ENCODE assay signal across 16 mouse cellular contexts in the genomic region with DNA sequence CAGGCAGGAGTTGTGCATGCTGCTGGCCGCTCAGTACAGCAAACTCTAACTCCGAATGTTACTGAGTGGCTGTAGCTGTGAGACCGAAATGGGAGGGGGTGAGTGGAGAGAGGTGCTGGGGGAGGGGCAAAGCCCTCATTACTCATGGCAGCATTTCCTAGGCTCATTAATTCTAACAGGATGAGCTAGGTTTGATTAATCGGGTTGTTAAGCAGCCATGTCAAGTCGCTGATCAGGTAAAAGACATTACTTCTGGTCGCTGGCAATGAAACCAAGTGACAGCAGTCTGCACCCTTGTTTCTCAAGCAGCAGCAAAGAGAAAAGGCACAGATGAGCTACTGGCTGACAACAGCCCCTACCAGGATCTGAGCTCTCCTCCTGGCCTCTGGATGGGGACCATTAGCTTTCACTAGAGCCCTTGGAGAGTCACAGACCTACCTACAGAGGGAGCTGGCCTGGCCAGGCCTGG.
DNase-seq lines count a peak whose midpoint lies in the region; ATAC-seq lines count a peak whose summit lies in the region.
"Had no signal": no experiment of that assay in that cellular context is flagged by ENCODE, and none has a peak within 500 bp of the region (broad histone marks: within the 10 kb centered on the region; RNA-seq: fewer than 3 reads in every experiment).

No protein-coding gene starts in this region.

- H3K4me2 ChIP-seq in forebrain, embryonic 11.5 days (ENCODE audit: low read depth, low read length, severe bottlenecking): no peak overlapping the region
- H3K4me2 ChIP-seq in midbrain, embryonic 12.5 days (replicated peaks): no peak overlapping the region
- no peak overlapping the region for H3K4me2 ChIP-seq in hindbrain, embryonic 16.5 days (ENCODE audit: low read length)
- H3K4me2 ChIP-seq: intestine, embryonic 15.5 days; limb, embryonic 12.5 days had no signal

- WGBS in forebrain, embryonic 11.5 days: 41% methylated on average over 6 of the region's 6 CpGs
- 60% methylated on average over 6 of the region's 6 CpGs for WGBS in forebrain, embryonic 10.5 days
- 65% methylated on average over 6 of the region's 6 CpGs for WGBS in midbrain, embryonic 12.5 days
- 70% methylated on average over 6 of the region's 6 CpGs for WGBS in midbrain, embryonic 10.5 days
- 30% methylated on average over 6 of the region's 6 CpGs for WGBS in hindbrain, embryonic 16.5 days

- H3K9me3 ChIP-seq in forebrain, embryonic 11.5 days (ENCODE audit: control insufficient read depth, low read length): no peaks in the 10 kb centered on the region
- no peaks in the 10 kb centered on the region for H3K9me3 ChIP-seq in forebrain, embryonic 10.5 days
- H3K9me3 ChIP-seq in midbrain, embryonic 12.5 days: no peaks in the 10 kb centered on the region
- H3K9me3 ChIP-seq in midbrain, embryonic 10.5 days (replicated peaks): no peaks in the 10 kb centered on the region
- no peaks in the 10 kb centered on the region for H3K9me3 ChIP-seq in hindbrain, embryonic 16.5 days (ENCODE audit: control insufficient read depth, low read length)
- H3K9me3 ChIP-seq: intestine, embryonic 15.5 days; limb, embryonic 12.5 days had no signal

- H3K4me1 ChIP-seq in forebrain, embryonic 11.5 days (replicated peaks; ENCODE audit: control insufficient read depth, insufficient read depth, low read length): no peaks in the 10 kb centered on the region; the same call in 1 of the 2 replicates
- peaks cover 8% of the 10 kb centered on the region for H3K4me1 ChIP-seq in forebrain, embryonic 10.5 days
- H3K4me1 ChIP-seq in midbrain, embryonic 12.5 days: peaks cover 10% of the 10 kb centered on the region
- peaks cover 7% of the 10 kb centered on the region; the same call in 1 of the 2 replicates for H3K4me1 ChIP-seq in midbrain, embryonic 10.5 days
- H3K4me1 ChIP-seq in hindbrain, embryonic 16.5 days (ENCODE audit: control insufficient read depth, insufficient read depth, low read depth, low read length): peaks cover 27% of the 10 kb centered on the region
- H3K4me1 ChIP-seq: intestine, embryonic 15.5 days had no signal

- H3K27ac ChIP-seq in forebrain, embryonic 11.5 days (ENCODE audit: low read depth, low read length): no peak overlapping the region
- H3K27ac ChIP-seq in forebrain, embryonic 10.5 days: no peak overlapping the region
- H3K27ac ChIP-seq in midbrain, embryonic 12.5 days (replicated peaks): no peak overlapping the region
- H3K27ac ChIP-seq in midbrain, embryonic 10.5 days (replicated peaks): no peak overlapping the region
- peak overlapping the region; percentile 51; the same call in 1 of the 2 replicates for H3K27ac ChIP-seq in hindbrain, embryonic 16.5 days (ENCODE audit: low read depth, low read length)
- H3K27ac ChIP-seq: intestine, embryonic 15.5 days; limb, embryonic 12.5 days had no signal

- no peaks in the 10 kb centered on the region for H3K36me3 ChIP-seq in forebrain, embryonic 11.5 days (ENCODE audit: control insufficient read depth, insufficient read depth, low read length)
- H3K36me3 ChIP-seq in forebrain, embryonic 10.5 days (replicated peaks): no peaks in the 10 kb centered on the region
- H3K36me3 ChIP-seq in midbrain, embryonic 12.5 days: no peaks in the 10 kb centered on the region
- H3K36me3 ChIP-seq in midbrain, embryonic 10.5 days: no peaks in the 10 kb centered on the region
- H3K36me3 ChIP-seq in hindbrain, embryonic 16.5 days (ENCODE audit: control insufficient read depth, insufficient read depth, low read length): no peaks in the 10 kb centered on the region
- H3K36me3 ChIP-seq: intestine, embryonic 15.5 days; limb, embryonic 12.5 days had no signal

- H3K9ac ChIP-seq in forebrain, embryonic 11.5 days (ENCODE audit: low read length): no peak overlapping the region
- H3K9ac ChIP-seq in midbrain, embryonic 12.5 days (replicated peaks): no peak overlapping the region
- no peak overlapping the region for H3K9ac ChIP-seq in hindbrain, embryonic 16.5 days (ENCODE audit: low read depth, low read length)
- H3K9ac ChIP-seq: intestine, embryonic 15.5 days; limb, embryonic 12.5 days had no signal

- DNase-seq in forebrain, embryonic 11.5 days (ENCODE audit: low spot score): no peak
- no peak for DNase-seq in forebrain, embryonic 10.5 days (ENCODE audit: extremely low spot score, low spot score)
- DNase-seq in midbrain, embryonic 10.5 days (ENCODE audit: low spot score): no peak
- peak; percentile 43 for DNase-seq in retina, postnatal 7 days (ENCODE audit: low read depth, low spot score)
- no peak for DNase-seq in heart, adult 18-20 months
- DNase-seq in heart, adult 8-10 months (ENCODE audit: low spot score): no peak
- DNase-seq: B cell, adult 2 months; cerebellum, adult 11 months; gastrocnemius, postnatal 14 days; lung, adult 2 months; right cerebral cortex, postnatal 25 days; thymus, adult 2 months had no signal

- no peaks in the 10 kb centered on the region for H3K27me3 ChIP-seq in forebrain, embryonic 11.5 days (ENCODE audit: control insufficient read depth, insufficient read depth, low read length)
- H3K27me3 ChIP-seq in forebrain, embryonic 10.5 days (ENCODE audit: poor library complexity, severe bottlenecking): no peaks in the 10 kb centered on the region
- no peaks in the 10 kb centered on the region for H3K27me3 ChIP-seq in midbrain, embryonic 12.5 days
- no peaks in the 10 kb centered on the region for H3K27me3 ChIP-seq in midbrain, embryonic 10.5 days (ENCODE audit: low read depth, poor library complexity, severe bottlenecking)
- no peaks in the 10 kb centered on the region for H3K27me3 ChIP-seq in hindbrain, embryonic 16.5 days (replicated peaks; ENCODE audit: control insufficient read depth, insufficient read depth, low read length)
- H3K27me3 ChIP-seq: intestine, embryonic 15.5 days had no signal

- no peak overlapping the region for H3K4me3 ChIP-seq in forebrain, embryonic 11.5 days (ENCODE audit: low read depth, low read length)
- no peak overlapping the region for H3K4me3 ChIP-seq in forebrain, embryonic 10.5 days
- H3K4me3 ChIP-seq in midbrain, embryonic 12.5 days: no peak overlapping the region
- H3K4me3 ChIP-seq in midbrain, embryonic 10.5 days: no peak overlapping the region
- H3K4me3 ChIP-seq in hindbrain, embryonic 16.5 days (ENCODE audit: low read length): no peak overlapping the region
- H3K4me3 ChIP-seq: intestine, embryonic 15.5 days; limb, embryonic 12.5 days had no signal

- ATAC-seq in forebrain, embryonic 11.5 days (replicated peaks; ENCODE audit: low FRiP score): peak; percentile 36
- peak; percentile 23; the same call in 1 of the 2 replicates for ATAC-seq in midbrain, embryonic 12.5 days (ENCODE audit: low FRiP score, low read depth)
- peak; percentile 75 for ATAC-seq in hindbrain, embryonic 16.5 days
- ATAC-seq: intestine, embryonic 15.5 days had no signal

Comparison
In these comparisons a context has a peak if more than half of its experiments do, and no peak if none do; other contexts are left out.
1. ATAC-seq: peak in every context shown above with its lines; median percentile 75 in hindbrain, embryonic 16.5 days; 36 in forebrain, embryonic 11.5 days; 23 in midbrain, embryonic 12.5 days.